Mouse (Mus musculus) midbrain, embryonic 14.5 days (tissue): Measurements from ENCODE around the gene Arrdc5. TPM values are rescaled to one million over a fixed set of nuclear protein-coding genes. Genes with fewer than 3 reads are reported as not detected.
A peak's percentile ranks its signal among the peaks of the same experiment; 100 is the strongest.

Source experiments
- ATAC-seq: fragments of 200-750 bp; cut with Nextera tagmentation; 2 replicates; pipeline ENCODE4 v1.8.0; 2017; ENCODE audit warnings: moderate number of reproducible peaks, moderate library complexity; ENCODE audit not compliant: low FRiP score, low TSS enrichment
- DNase-seq: peaks from one replicate; pipeline ENCODE4 v3.0.0-alpha.2; 2015
- H3K27ac ChIP-seq: fragments of 300-500 bp; sonication (generic); replicated peaks from 2 replicates; pipeline ENCODE4 v1.5.1; 2014; ENCODE audit warnings: mild to moderate bottlenecking, low read depth, low read length, moderate library complexity
- H3K27me3 ChIP-seq: fragments of 300-500 bp; sonication (generic); 2 replicates; pipeline ENCODE4 v1.6.1; 2014; ENCODE audit warnings: low read length, control low read depth, mixed read lengths; ENCODE audit not compliant: control insufficient read depth, insufficient read depth
- H3K36me3 ChIP-seq: fragments of 300-500 bp; sonication (generic); 2 replicates; pipeline ENCODE4 v1.6.1; 2014; ENCODE audit warnings: low read length, control low read depth; ENCODE audit not compliant: control insufficient read depth, insufficient read depth
- H3K4me1 ChIP-seq: fragments of 300-500 bp; sonication (generic); 2 replicates; pipeline ENCODE4 v1.6.1; 2014; ENCODE audit warnings: mild to moderate bottlenecking, antibody characterized with exemption, low read length, control low read depth; ENCODE audit not compliant: control insufficient read depth, insufficient read depth
- H3K4me2 ChIP-seq: fragments of 300-500 bp; sonication (generic); 2 replicates; pipeline ENCODE4 v1.6.1; 2014; ENCODE audit warnings: mild to moderate bottlenecking, low read length, moderate library complexity
- H3K4me3 ChIP-seq: fragments of 300-500 bp; sonication (generic); replicated peaks from 2 replicates; pipeline ENCODE4 v1.5.1; 2014; ENCODE audit warnings: low read depth, low read length
- H3K9ac ChIP-seq: fragments of 300-500 bp; sonication (generic); replicated peaks from 2 replicates; pipeline ENCODE4 v1.6.1; 2014; ENCODE audit warnings: mild to moderate bottlenecking, low read length, moderate library complexity
- H3K9me3 ChIP-seq: fragments of 300-500 bp; sonication (generic); 2 replicates; pipeline ENCODE4 v1.6.1; 2016; ENCODE audit warnings: low read length, control low read depth, mixed read lengths; ENCODE audit not compliant: control insufficient read depth
- WGBS: fragments of 180-500 bp; shearing (Covaris S2); extraction: QIAGEN DNeasy Blood & Tissue Kit; methylation state at CpG from one replicate; pipeline ENCODE4 v1.1.7; 2014; 5-methylcytosine and 5-hydroxymethylcytosine counted together
- polyA plus RNA-seq: library from polyadenylated mRNA; unstranded; fragments of >200 nt; fragmentation: Nextera tagmentation; extraction: Ambion mirVana; gene quantifications from 2 replicates; pipeline ENCODE4 v1.2.1, GENCODE M21; 2014

Gene Arrdc5
- polyA plus RNA-seq, result not detected in 2 replicates

GRCm38 (mm10) chr17:56300186-56300585 is at the start of gene Arrdc5:
Gene Arrdc5, minus strand, starts transcription at chr17:56300286.
- no peaks in the 10 kb centered on the region for H3K9me3 ChIP-seq
- 95% methylated on average over 9 of the region's 9 CpGs for WGBS
- H3K4me1 ChIP-seq, result peaks cover 17% of the 10 kb centered on the region
- ATAC-seq (no peak), DNase-seq (no peak)
- no peak within 1 kb of the TSS for H3K27ac ChIP-seq
- H3K36me3 ChIP-seq, result no peaks in the 10 kb centered on the region
- no peak within 1 kb of the TSS for H3K9ac ChIP-seq
- no peak within 1 kb of the TSS for H3K4me2 ChIP-seq
- H3K4me3 ChIP-seq, result no peak within 1 kb of the TSS
- no peaks in the 10 kb centered on the region for H3K27me3 ChIP-seq

GRCm38 (mm10) chr17:56348586-56348985 is 48.5 kb upstream of the Arrdc5 start:
- Histone ChIP-seq H3K9ac (no peak overlapping the region), H3K4me3 (no peak overlapping the region), H3K9me3 (no peaks in the 10 kb centered on the region), H3K4me2 (no peak overlapping the region), H3K27ac (no peak overlapping the region), H3K4me1 (no peaks in the 10 kb centered on the region), H3K36me3 (peaks cover 27% of the 10 kb centered on the region), H3K27me3 (no peaks in the 10 kb centered on the region)
- ATAC-seq (no peak), DNase-seq (no peak)

DNA sequence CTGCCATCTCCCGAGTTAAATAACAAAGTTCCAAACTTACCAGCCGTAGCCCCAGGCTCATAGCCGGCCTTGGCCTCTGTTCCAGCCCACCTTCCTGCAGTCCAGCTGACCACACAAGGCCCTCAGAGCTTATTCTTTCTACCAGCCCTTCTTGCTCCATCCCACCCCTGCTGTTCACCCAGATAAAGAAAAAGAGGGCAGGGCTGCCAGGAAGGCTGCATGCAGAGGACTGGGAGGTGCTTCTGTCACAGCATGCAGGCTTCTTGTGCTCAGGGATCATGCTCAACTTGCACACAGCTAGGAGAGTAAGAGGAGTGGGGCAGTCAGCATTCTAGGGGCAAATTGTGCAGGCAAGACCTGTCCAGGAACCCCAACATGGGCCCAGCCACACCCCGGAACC is 48.0 kb upstream of the Arrdc5 start:
- Histone ChIP-seq H3K9ac (no peak overlapping the region), H3K4me3 (no peak overlapping the region), H3K9me3 (no peaks in the 10 kb centered on the region), H3K4me2 (no peak overlapping the region), H3K27ac (no peak overlapping the region), H3K27me3 (no peaks in the 10 kb centered on the region), H3K36me3 (peaks cover 22% of the 10 kb centered on the region), H3K4me1 (no peaks in the 10 kb centered on the region)
- 77% methylated on average over 4 of the region's 4 CpGs for WGBS
- DNase-seq, result no peak
- ATAC-seq, result no peak

DNA sequence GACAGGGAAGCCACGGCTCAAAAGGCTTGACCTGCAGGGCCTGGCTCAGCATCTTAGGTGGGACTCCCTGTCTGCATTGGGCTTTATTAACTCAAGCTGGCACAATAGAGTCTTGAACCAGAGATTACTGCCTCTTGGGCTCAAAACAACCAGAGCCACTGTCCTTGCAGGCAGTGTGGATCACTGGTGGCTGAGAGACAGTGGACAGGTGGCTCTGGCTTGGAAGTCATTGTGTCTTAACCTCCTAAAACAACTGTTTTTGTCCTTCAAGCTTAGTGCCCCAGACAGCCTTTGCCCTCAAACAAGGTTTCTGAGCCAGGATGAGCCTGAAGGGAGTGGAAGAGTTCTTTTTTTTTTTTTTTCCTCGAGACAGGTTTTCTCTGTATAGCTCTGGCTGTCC is 45.3 kb upstream of the Arrdc5 start:
- ATAC-seq, result no peak
- 89% methylated on average over 2 of the region's 2 CpGs for WGBS

DNA sequence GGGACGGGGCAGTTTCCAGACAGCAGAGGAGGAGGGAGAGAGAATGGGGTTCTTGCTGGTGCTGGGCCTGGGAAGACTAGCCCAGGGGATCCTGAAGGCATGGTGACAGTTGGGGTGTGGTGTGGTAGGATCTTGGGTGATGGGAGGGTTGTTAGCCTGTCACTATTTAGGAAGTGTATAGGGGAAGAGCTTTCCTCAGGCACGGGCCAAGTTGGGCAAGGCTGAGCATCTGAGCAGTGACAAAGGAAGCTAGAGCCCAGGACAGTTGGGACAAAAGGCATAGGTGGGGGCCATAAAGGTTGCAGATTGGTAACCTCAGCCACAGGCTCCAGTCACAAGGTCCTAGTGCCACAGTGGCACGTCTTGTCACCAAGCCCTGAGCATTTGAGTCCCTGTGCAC is 43.4 kb upstream of the Arrdc5 start:
- Histone ChIP-seq H3K4me1 (no peaks in the 10 kb centered on the region), H3K27ac (no peak overlapping the region), H3K9ac (no peak overlapping the region), H3K36me3 (0 out of 2 replicates have a peak, but pooled peaks cover 6% of the 10 kb centered on the region), H3K4me2 (no peak overlapping the region), H3K27me3 (no peaks in the 10 kb centered on the region), H3K4me3 (no peak overlapping the region), H3K9me3 (no peaks in the 10 kb centered on the region)
- DNase-seq (no peak), ATAC-seq (no peak)
- 83% methylated on average over 3 of the region's 3 CpGs for WGBS

More for the DNA sequence above, 45.3 kb upstream of the Arrdc5 start:
- Histone ChIP-seq H3K9me3 (no peaks in the 10 kb centered on the region), H3K4me2 (no peak overlapping the region), H3K27ac (no peak overlapping the region), H3K36me3 (0 out of 2 replicates have a peak, but pooled peaks cover 3% of the 10 kb centered on the region), H3K27me3 (no peaks in the 10 kb centered on the region), H3K4me3 (no peak overlapping the region), H3K9ac (no peak overlapping the region), H3K4me1 (no peaks in the 10 kb centered on the region)
- DNase-seq, result no peak

- H3K4me2 ChIP-seq, result no peak overlapping the region
- H3K4me1 ChIP-seq, result peaks cover 6% of the 10 kb centered on the region; the same call in 1 of the 2 replicates
- H3K27ac ChIP-seq, result no peak overlapping the region
- DNase-seq (no peak), ATAC-seq (no peak)
- H3K27me3 ChIP-seq, result no peaks in the 10 kb centered on the region
- no peaks in the 10 kb centered on the region for H3K9me3 ChIP-seq
- no peak overlapping the region for H3K4me3 ChIP-seq
- H3K9ac ChIP-seq, result no peak overlapping the region
- 0 out of 2 replicates have a peak, but pooled peaks cover 6% of the 10 kb centered on the region for H3K36me3 ChIP-seq
Measured at GRCm38 (mm10) chr17:56340717-56341116, 40.6 kb upstream of the Arrdc5 start.

DNA sequence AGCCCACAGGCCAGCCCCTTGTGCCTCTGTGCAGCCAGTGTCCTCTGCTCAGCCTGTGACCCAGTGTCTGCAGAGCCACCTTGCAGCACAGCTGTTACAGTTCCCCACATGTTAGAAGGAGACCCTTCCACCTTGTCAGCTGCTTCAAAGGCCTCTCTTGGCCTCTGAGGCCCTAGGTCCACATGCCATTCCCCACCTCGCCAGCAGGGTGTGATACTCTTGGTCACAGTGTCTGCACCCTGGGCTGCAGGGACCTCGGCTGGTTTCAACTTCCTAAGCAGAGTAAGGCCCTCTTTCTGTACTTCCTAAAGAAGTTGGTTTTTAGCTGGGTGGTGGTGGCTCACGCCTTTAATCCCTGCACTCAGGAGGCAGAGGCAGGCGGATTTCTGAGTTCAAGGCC is 38.8 kb upstream of the Arrdc5 start:
- DNase-seq (no peak), ATAC-seq (no peak)
- WGBS, result 59% methylated on average over 4 of the region's 4 CpGs
- H3K9me3 ChIP-seq, result no peaks in the 10 kb centered on the region
- no peaks in the 10 kb centered on the region for H3K27me3 ChIP-seq
- H3K27ac ChIP-seq, result no peak overlapping the region
- no peak overlapping the region for H3K9ac ChIP-seq
- H3K36me3 ChIP-seq, result 0 out of 2 replicates have a peak, but pooled peaks cover 3% of the 10 kb centered on the region
- no peak overlapping the region for H3K4me2 ChIP-seq
- no peak overlapping the region for H3K4me3 ChIP-seq
- peaks cover 6% of the 10 kb centered on the region; the same call in 1 of the 2 replicates for H3K4me1 ChIP-seq

GRCm38 (mm10) chr17:56337791-56338190 is 37.7 kb upstream of the Arrdc5 start:
- peaks cover 6% of the 10 kb centered on the region; the same call in 1 of the 2 replicates for H3K4me1 ChIP-seq
- 0 out of 2 replicates have a peak, but pooled peaks cover 5% of the 10 kb centered on the region for H3K36me3 ChIP-seq
- H3K27me3 ChIP-seq, result no peaks in the 10 kb centered on the region
- ATAC-seq (no peak), DNase-seq (no peak)
- no peak overlapping the region for H3K4me3 ChIP-seq
- no peaks in the 10 kb centered on the region for H3K9me3 ChIP-seq
- H3K9ac ChIP-seq, result no peak overlapping the region
- no peak overlapping the region for H3K4me2 ChIP-seq
- no peak overlapping the region for H3K27ac ChIP-seq
- 98% methylated on average over 6 of the region's 6 CpGs for WGBS

- WGBS, result 61% methylated on average over 4 of the region's 4 CpGs
- Histone ChIP-seq H3K27me3 (no peaks in the 10 kb centered on the region), H3K4me2 (no peak overlapping the region), H3K9me3 (no peaks in the 10 kb centered on the region), H3K9ac (no peak overlapping the region), H3K27ac (no peak overlapping the region), H3K4me3 (no peak overlapping the region), H3K4me1 (peaks cover 6% of the 10 kb centered on the region; the same call in 1 of the 2 replicates), H3K36me3 (0 out of 2 replicates have a peak, but pooled peaks cover 5% of the 10 kb centered on the region)
- ATAC-seq (no peak), DNase-seq (peak; percentile 61)
Measured at GRCm38 (mm10) chr17:56337190-56337589, 37.1 kb upstream of the Arrdc5 start.
